Mouse (Mus musculus) hindbrain, embryonic 12.5 days (tissue): ENCODE measurements at regions not wholly inside any gene's neighbourhood (a gene's known extent, or its start where the extent isn't known, plus 50 kb on each side); places are given as distances from the start of the nearest gene placed in this dataset.
A peak's percentile ranks its signal among the peaks of the same experiment; 100 is the strongest.

ENCODE experiments used
- ATAC-seq: fragments of 200-750 bp; cut with Nextera tagmentation; 2 replicates; pipeline ENCODE4 v1.8.0; 2017; ENCODE audit warnings: moderate TSS enrichment; ENCODE audit not compliant: low FRiP score
- H3K27ac ChIP-seq: fragments of 300-500 bp; sonication (generic); 2 replicates; pipeline ENCODE4 v1.5.1; 2016; ENCODE audit warnings: mild to moderate bottlenecking
- H3K27me3 ChIP-seq: fragments of 300-500 bp; sonication (generic); 2 replicates; pipeline ENCODE4 v1.6.1; 2016; ENCODE audit warnings: mild to moderate bottlenecking
- H3K36me3 ChIP-seq: fragments of 300-500 bp; sonication (generic); 2 replicates; pipeline ENCODE4 v1.6.1; 2016; ENCODE audit warnings: mild to moderate bottlenecking
- H3K4me1 ChIP-seq: fragments of 300-500 bp; sonication (generic); 2 replicates; pipeline ENCODE4 v1.6.1; 2016
- H3K4me2 ChIP-seq: fragments of 300-500 bp; sonication (generic); replicated peaks from 2 replicates; pipeline ENCODE4 v1.6.1; 2016; ENCODE audit warnings: mild to moderate bottlenecking
- H3K4me3 ChIP-seq: fragments of 300-500 bp; sonication (generic); 2 replicates; pipeline ENCODE4 v1.5.1; 2016; ENCODE audit warnings: mild to moderate bottlenecking
- H3K9ac ChIP-seq: fragments of 300-500 bp; sonication (generic); 2 replicates; pipeline ENCODE4 v1.6.1; 2016; ENCODE audit warnings: mild to moderate bottlenecking, moderate library complexity
- H3K9me3 ChIP-seq: fragments of 300-500 bp; sonication (generic); replicated peaks from 2 replicates; pipeline ENCODE4 v1.6.1; 2016; ENCODE audit warnings: mild to moderate bottlenecking
- WGBS: fragments of 180-500 bp; shearing (Covaris S2); methylation state at CpG from one replicate; pipeline ENCODE4 v1.1.7; 2016; 5-methylcytosine and 5-hydroxymethylcytosine counted together

DNA sequence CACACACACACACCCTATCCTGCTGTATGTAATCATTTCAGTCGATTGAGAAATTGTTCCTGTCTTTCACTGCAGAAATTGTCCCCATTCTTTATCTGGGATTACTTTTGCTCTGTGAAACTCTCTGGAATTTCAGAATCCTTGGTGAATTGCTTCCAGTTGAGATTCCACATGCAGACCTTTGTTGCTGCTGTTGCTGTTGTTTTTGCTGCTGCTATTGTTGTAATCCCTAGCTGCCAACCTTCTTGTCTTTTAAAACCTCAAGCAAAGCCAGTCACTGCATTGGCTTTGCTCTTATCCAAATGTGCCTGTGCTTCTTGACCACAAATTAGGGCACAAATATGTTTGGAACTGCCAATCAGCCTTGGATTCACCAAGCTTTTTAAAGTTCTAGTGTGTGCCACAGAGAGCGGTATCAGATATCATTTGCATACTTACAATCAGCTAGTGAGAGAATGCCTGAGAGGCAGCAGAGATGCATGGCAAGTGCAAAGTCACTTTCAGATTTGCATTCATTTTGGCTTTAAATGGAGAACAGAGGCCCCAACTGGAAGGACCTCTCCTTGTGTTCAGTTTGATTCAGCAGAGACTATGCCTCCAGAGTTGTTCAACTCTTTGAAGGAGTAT lies 1187.0 kb upstream of the Map3k7 start:
- H3K4me2 ChIP-seq = no peak overlapping the region
- no peak for ATAC-seq
- no peak overlapping the region for H3K27ac ChIP-seq
- no peaks in the 10 kb centered on the region for H3K27me3 ChIP-seq
- peaks cover 10% of the 10 kb centered on the region for H3K4me1 ChIP-seq
- 48% methylated on average over 2 of the region's 2 CpGs for WGBS
- no peak overlapping the region for H3K4me3 ChIP-seq
- H3K36me3 ChIP-seq = no peaks in the 10 kb centered on the region
- no peaks in the 10 kb centered on the region for H3K9me3 ChIP-seq
- H3K9ac ChIP-seq = no peak overlapping the region

DNA sequence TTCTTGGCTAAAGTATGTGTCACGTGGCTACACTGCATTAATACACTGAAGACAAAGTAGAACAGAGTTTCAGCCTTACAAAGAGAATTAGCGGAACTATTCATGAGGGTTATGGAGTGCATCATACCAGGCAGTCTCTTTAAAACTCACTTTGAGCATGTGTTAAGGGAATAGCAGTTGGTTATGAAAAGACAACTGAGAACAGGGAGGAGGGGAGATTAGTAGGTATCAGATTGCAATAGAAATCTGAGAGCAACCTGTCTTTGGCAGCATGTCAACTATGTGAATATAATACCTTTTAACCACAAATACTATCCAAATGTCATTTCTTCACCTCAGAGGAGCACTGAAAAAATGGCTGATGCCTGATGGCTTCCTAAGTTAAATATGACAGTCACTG lies 1182.2 kb upstream of the Map3k7 start:
- Histone ChIP-seq H3K27me3 (no peaks in the 10 kb centered on the region), H3K4me1 (peaks cover 9% of the 10 kb centered on the region), H3K4me2 (no peak overlapping the region), H3K36me3 (no peaks in the 10 kb centered on the region), H3K27ac (no peak overlapping the region), H3K4me3 (no peak overlapping the region), H3K9ac (no peak overlapping the region), H3K9me3 (no peaks in the 10 kb centered on the region)
- ATAC-seq = no peak
- 69% methylated on average over 2 of the region's 2 CpGs for WGBS

DNA sequence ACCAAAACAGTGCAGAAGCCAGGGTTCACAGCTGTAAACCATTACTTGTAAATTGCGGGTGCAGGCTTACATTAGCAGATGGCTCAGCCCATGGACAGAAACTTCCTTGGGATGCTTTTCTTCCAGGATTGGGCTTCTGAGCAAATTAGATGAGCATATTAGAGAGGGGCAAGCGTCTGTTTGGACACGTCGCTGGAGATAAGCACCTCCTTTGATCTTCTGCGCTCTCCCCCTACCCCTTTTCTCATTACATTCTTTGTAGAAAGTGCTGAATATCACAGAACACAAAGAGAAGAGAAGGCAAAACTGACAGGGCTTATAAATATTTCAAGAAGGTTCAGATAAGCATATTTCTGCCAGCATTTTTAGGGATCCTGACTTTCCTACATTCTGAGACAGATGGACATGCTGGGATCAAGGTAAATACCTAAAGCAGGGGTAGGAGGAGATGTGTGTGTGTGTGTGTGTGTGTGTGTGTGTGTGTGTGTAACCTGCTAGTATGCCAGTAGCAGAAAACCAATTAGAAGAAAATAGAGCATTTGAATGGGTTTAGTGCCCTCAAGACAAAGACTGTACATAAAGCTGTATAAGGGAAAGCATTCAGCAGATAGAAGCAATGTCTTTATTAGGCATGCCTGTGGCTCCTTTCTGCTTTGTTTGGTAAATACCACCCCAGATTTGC lies 1173.8 kb upstream of the Map3k7 start:
- Histone ChIP-seq H3K27me3 (no peaks in the 10 kb centered on the region), H3K4me3 (no peak overlapping the region), H3K9me3 (no peaks in the 10 kb centered on the region), H3K27ac (no peak overlapping the region), H3K4me1 (0 out of 2 replicates have a peak, but pooled peaks cover 5% of the 10 kb centered on the region), H3K9ac (no peak overlapping the region), H3K36me3 (no peaks in the 10 kb centered on the region), H3K4me2 (no peak overlapping the region)
- no peak for ATAC-seq
- WGBS = 46% methylated on average over 5 of the region's 5 CpGs

DNA sequence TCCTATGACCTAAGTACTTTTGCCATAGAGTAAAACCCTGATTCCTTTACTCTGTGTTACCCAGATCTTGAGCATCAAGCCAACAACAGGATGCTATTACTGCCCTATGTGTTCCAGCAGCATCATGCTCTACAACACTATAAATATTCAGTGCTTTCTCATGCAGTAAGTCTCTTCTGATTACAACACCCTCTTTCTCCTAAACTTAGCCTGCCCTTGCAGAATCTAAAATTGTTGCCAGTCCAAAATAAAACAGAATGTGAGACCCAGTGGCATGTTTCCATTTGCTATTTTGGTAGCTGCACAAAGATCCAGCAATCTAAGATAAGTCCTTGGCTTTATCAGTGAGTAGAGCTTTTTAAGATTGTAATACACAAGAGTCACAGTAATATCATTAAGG lies 1154.1 kb upstream of the Map3k7 start:
- Histone ChIP-seq H3K9ac (no peak overlapping the region), H3K4me2 (no peak overlapping the region), H3K27ac (no peak overlapping the region), H3K4me3 (no peak overlapping the region), H3K36me3 (no peaks in the 10 kb centered on the region), H3K27me3 (no peaks in the 10 kb centered on the region), H3K4me1 (no peaks in the 10 kb centered on the region), H3K9me3 (no peaks in the 10 kb centered on the region)
- no peak for ATAC-seq

DNA sequence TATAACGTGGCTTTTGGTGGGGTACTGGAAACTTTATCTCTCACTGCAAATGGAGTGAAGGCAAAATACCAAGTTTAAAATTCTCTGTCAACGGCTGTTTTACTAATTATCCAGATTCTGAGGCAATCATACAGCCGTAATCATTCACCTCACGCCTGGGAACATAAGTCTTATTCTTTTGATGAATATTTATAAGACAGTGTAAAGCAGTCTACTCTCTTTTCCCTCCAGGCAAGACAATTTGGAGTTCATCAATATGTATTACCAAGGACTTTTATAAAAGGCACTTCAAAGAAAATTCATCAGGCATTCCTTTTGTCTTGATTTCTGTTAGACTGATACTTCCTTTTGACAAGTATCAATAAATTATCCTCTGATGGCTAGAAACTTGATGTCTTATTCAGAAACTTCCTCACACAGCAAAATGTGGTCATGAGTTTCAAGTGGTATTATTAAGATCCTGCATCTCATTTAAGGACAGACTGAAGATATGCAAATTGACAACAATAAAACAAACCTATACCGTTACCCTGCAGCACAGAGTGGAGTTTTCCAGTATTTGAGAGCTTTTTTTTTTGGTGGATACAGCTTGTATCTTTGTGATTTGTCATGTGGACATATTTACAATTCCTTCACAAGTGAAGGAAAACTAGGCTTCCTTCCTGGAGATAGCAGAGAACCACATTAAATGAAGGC lies 1108.4 kb upstream of the Map3k7 start:
- Histone ChIP-seq H3K36me3 (no peaks in the 10 kb centered on the region), H3K9ac (no peak overlapping the region), H3K27me3 (no peaks in the 10 kb centered on the region), H3K4me1 (0 out of 2 replicates have a peak, but pooled peaks cover 2% of the 10 kb centered on the region), H3K9me3 (no peaks in the 10 kb centered on the region), H3K4me3 (no peak overlapping the region), H3K27ac (no peak overlapping the region), H3K4me2 (no peak overlapping the region)
- ATAC-seq = peak; percentile 83
- 39% methylated on average over 5 of the region's 5 CpGs for WGBS

DNA sequence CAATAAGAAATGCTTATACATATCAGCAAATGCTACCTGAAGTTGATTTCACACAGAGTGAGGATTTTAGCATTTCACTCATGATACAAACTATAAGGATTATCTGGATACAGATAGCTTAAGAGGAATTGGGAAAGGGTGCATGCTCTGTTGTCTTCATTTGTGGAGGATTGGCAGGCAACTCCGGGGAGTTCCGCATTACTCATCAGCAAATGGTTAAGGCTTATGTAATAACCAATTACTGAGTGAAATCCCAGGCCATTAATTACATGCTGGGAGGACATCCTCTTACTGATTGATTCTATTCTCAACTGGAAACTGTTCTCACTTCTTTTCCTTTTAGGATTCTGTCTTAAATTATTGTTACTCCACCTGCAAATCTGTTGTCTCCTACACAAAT lies 1058.9 kb upstream of the Map3k7 start:
- ATAC-seq = no peak

DNA sequence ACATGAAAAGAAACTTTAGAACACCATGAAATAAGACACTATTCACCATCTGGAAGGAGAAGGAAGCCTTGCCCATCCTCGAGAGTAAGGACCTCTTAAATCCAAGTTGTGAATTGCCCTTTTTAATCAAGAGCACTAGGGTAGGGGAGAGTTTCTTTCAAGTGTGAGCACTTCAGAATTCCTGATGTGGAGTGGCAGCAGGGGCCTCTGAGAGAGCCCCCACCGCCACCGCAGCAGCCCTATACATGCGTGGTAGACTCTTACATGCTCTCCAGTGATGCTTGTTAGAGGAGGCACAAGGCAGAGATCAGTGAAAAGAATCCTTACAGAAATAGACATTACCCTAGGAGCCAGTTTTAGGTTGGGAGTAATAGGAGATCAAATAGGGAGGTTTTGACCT lies 1041.0 kb upstream of the Map3k7 start:
- Histone ChIP-seq H3K27me3 (no peaks in the 10 kb centered on the region), H3K36me3 (no peaks in the 10 kb centered on the region), H3K9ac (no peak overlapping the region), H3K4me2 (no peak overlapping the region), H3K9me3 (no peaks in the 10 kb centered on the region), H3K27ac (no peak overlapping the region), H3K4me1 (no peaks in the 10 kb centered on the region), H3K4me3 (no peak overlapping the region)
- 89% methylated on average over 4 of the region's 4 CpGs for WGBS
- ATAC-seq = no peak

More for the DNA sequence above, 1058.9 kb upstream of the Map3k7 start:
- Histone ChIP-seq H3K4me1 (no peaks in the 10 kb centered on the region), H3K27ac (no peak overlapping the region), H3K9ac (no peak overlapping the region), H3K27me3 (no peaks in the 10 kb centered on the region), H3K36me3 (no peaks in the 10 kb centered on the region), H3K4me2 (no peak overlapping the region), H3K4me3 (no peak overlapping the region), H3K9me3 (no peaks in the 10 kb centered on the region)
- 81% methylated on average over 2 of the region's 2 CpGs for WGBS

DNA sequence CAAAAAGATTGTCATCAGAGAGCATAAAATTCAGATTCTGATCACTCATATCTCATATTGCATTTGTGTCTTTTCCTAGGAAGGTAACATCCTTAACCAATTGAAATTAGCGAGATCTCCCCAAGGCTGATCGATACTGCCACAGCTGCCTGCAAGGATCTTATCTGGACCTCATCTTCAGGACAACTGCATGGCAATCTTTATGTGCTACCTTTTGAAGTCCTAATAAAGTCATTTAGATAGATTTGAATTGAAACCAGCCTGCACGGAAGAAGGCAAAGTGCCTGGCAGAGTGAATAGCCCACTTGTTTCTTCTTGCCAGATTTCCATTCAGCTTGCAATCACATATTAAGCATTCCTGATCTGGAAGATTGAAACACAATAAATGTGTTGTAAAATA lies 1031.5 kb upstream of the Map3k7 start:
- H3K4me3 ChIP-seq = no peak overlapping the region
- no peaks in the 10 kb centered on the region for H3K27me3 ChIP-seq
- ATAC-seq = no peak
- H3K4me1 ChIP-seq = no peaks in the 10 kb centered on the region
- H3K36me3 ChIP-seq = no peaks in the 10 kb centered on the region
- no peak overlapping the region for H3K27ac ChIP-seq
- WGBS = 80% methylated on average over 3 of the region's 3 CpGs
- no peaks in the 10 kb centered on the region for H3K9me3 ChIP-seq
- no peak overlapping the region for H3K9ac ChIP-seq
- no peak overlapping the region for H3K4me2 ChIP-seq

DNA sequence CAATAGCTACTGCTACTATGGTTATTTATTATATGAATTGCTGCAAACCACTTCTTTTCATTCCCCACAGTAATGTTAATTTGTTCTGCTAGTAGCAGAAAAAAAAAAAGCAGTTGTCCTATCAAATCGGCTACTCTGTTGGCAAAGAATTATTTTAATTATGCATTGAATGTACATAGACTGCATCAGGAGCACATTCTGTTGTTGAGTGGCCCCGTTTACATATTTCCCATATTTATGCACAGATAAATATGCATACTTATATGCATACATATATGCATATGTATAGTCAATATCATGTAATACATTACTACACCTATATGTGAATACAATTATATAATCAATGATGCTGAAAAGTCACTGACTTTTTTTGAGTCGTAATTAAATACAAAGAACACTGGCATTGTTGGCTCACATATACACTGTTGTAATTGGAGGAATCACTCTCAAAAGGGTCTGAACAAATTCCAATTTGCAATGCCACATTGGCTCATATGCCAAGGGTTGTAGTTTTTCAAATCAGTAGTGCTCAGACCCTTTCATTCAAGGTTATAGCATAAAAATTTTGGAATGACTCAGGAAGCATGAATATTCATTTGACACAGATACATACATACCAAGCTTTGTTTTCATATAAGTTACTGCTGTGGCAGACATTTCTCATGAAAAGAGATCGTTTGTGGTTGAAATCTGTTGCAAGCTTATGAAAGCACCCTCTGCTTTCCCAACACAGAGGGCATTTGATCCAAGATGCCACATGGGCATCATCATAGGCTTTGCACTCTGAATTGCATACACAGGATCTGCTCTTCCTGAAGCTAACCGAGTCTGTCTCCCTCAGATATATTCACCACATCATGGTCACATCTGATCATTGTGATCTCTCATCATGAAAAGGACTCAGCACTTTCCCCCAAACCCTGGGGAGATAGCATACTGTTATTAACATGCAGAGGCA lies 1030.6 kb upstream of the Map3k7 start:
- no peaks in the 10 kb centered on the region for H3K27me3 ChIP-seq
- WGBS = 82% methylated on average over 5 of the region's 5 CpGs
- no peaks in the 10 kb centered on the region for H3K4me1 ChIP-seq
- H3K4me3 ChIP-seq = no peak overlapping the region
- no peak for ATAC-seq
- H3K9me3 ChIP-seq = no peaks in the 10 kb centered on the region
- H3K27ac ChIP-seq = no peak overlapping the region
- H3K36me3 ChIP-seq = no peaks in the 10 kb centered on the region
- no peak overlapping the region for H3K4me2 ChIP-seq
- no peak overlapping the region for H3K9ac ChIP-seq

DNA sequence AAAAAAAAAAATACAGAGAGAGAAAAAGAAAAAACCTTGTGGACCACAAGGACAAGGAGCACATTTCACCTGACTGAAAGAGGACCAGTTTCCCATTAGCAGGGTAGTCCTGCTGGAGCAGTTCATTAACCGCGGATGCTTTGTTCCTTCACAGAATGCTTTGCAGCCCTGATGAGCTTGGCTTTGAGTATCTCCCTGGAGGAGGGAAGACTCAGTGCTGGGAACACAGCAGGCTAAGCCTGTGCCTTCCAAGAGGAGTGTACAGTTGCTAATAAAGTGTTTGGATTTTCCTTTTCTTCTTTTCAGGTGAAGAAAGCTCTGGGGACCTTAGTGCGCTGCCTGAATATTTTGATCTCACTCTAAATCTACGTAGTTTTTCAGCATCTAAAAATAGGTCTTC lies 980.3 kb upstream of the Map3k7 start:
- Histone ChIP-seq H3K36me3 (no peaks in the 10 kb centered on the region), H3K9me3 (no peaks in the 10 kb centered on the region), H3K27ac (no peak overlapping the region), H3K4me3 (no peak overlapping the region), H3K4me1 (no peaks in the 10 kb centered on the region), H3K9ac (no peak overlapping the region), H3K4me2 (no peak overlapping the region), H3K27me3 (no peaks in the 10 kb centered on the region)
- no peak for ATAC-seq
- 64% methylated on average over 4 of the region's 4 CpGs for WGBS

DNA sequence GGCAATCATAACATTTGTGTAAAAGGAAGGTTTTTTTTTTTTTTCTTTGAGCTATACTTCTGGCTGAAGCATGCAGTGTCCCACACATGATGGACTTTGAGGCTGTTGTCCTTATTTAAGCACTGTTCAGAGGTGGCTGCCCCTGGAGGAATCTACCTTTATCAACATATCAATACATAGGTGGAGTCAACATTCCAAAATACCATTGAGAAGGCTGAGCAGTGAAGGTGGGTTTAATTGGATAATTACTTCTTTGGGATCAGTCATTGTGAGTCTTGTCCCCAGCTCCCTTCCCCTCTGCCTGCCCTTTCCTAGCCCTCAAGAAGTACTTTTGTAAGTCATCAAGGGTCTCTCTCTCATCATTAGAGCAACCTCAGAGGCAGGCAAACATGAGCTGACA lies 951.9 kb upstream of the Map3k7 start:
- no peaks in the 10 kb centered on the region for H3K4me1 ChIP-seq
- no peak for ATAC-seq
- no peaks in the 10 kb centered on the region for H3K27me3 ChIP-seq
- no peak overlapping the region for H3K4me3 ChIP-seq
- no peak overlapping the region for H3K9ac ChIP-seq
- H3K4me2 ChIP-seq = no peak overlapping the region
- no peaks in the 10 kb centered on the region for H3K36me3 ChIP-seq
- H3K9me3 ChIP-seq = no peaks in the 10 kb centered on the region
- no peak overlapping the region for H3K27ac ChIP-seq

DNA sequence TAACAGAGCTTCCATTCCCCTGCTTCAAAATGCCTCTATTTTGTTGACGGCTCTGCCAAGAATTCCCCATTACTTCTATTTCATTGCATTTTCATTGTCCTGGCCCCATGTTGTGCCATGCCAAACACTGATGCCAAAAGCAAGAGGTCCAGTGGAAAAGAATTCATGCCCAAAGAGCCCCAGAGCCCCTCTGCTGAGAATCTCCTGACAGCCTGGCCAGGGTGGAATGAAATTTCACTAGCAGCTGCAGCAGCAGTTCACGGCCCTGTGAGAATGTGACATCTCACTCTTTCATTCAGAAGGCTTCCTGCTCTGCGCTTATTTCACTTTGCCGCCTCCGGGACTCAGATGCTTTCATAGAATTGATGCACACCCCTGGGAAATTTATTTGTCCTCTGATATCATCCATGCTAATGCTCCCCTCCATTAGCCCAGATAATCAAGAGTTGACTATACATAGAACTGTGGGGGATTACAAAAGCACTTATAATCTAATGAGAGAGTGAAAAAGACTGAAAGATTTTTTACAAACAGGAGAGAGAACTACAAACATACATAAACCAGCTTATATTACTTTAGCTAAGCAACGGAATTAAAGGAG lies 911.7 kb upstream of the Map3k7 start:
- peaks cover 3% of the 10 kb centered on the region; the same call in 1 of the 2 replicates for H3K4me1 ChIP-seq
- no peak overlapping the region for H3K9ac ChIP-seq
- H3K9me3 ChIP-seq = no peaks in the 10 kb centered on the region
- peak; percentile 83 for ATAC-seq
- H3K36me3 ChIP-seq = no peaks in the 10 kb centered on the region
- WGBS = 39% methylated on average over 6 of the region's 6 CpGs
- peak overlapping the region; percentile 36 for H3K27ac ChIP-seq
- H3K4me2 ChIP-seq = 0 out of 2 replicates have a peak overlapping the region, but pooled peaks have one; percentile 5
- no peaks in the 10 kb centered on the region for H3K27me3 ChIP-seq
- H3K4me3 ChIP-seq = no peak overlapping the region
